Mouse (Mus musculus): ENCODE results near the gene Elmo3.

DNA sequence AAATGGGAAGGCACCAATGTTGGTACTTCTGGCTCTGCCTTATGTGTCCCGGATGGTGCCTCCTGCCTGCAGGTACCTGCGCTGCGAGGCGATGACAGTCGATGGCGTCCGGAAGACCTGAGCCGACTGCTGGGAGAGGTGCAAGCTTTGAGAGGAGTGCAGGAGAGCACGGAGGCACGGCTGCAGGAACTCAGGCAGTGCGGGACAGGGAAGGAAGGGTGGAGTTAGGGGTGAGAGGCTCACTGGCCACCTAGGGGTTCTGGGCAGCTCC is 34.5 kb upstream of the Elmo3 start:
- TF ChIP-seq POLR2A (IDR thresholded peaks at IDR 0.05; ENCODE audit: low read depth, low read length): no peak
- TF ChIP-seq CTCF (IDR thresholded peaks at IDR 0.05; ENCODE audit: extremely low read depth, insufficient read length, insufficient replicate concordance, low read depth, low read length): no peak

Data from small intestine, adult 2 months (tissue).